Mouse (Mus musculus) CH12.LX (cell line): Measurements from ENCODE around the gene Cd151. TPM values are rescaled to one million over a fixed set of nuclear protein-coding genes. Genes with fewer than 3 reads are reported as not detected.

ENCODE experiments used
- DNase-seq: peaks from one replicate; pipeline ENCODE4 v3.0.0-alpha.2; 2013; ENCODE audit errors: extremely low read depth
- H3K27ac ChIP-seq: 2 replicates; pipeline ENCODE4 v1.5.1; 2012; ENCODE audit warnings: low read depth, mild to moderate bottlenecking, control low read depth, moderate library complexity; ENCODE audit not compliant: insufficient read depth
- H3K27me3 ChIP-seq: replicated peaks from 2 replicates; pipeline ENCODE3; 2012; ENCODE audit warnings: inconsistent platforms
- H3K36me3 ChIP-seq, 2 experiments: replicated peaks in 1 of 2; 2 replicates each; pipeline versions ENCODE3 to v1.6.1; 2012; ENCODE audit warnings: inconsistent platforms in 1 of 2, low read length in 1 of 2, mild to moderate bottlenecking in 1 of 2, mixed read lengths in 1 of 2, moderate library complexity in 1 of 2; ENCODE audit not compliant: control insufficient read depth in 1 of 2, insufficient read depth in 1 of 2
- H3K4me1 ChIP-seq, 2 experiments: 2 replicates each; pipeline ENCODE4 v1.6.1; 2012; ENCODE audit warnings: inconsistent platforms in 1 of 2, moderate library complexity in 1 of 2; ENCODE audit not compliant: insufficient read depth in 2 of 2, control insufficient read depth in 1 of 2
- H3K4me2 ChIP-seq: 2 replicates; pipeline ENCODE4 v1.6.1; 2012; ENCODE audit warnings: low read depth, mild to moderate bottlenecking, control low read depth; ENCODE audit not compliant: poor library complexity, insufficient read depth, severe bottlenecking
- H3K4me3 ChIP-seq, 3 experiments: fragments of 150-350 bp in 1 of 3; sonication (generic) in 1 of 3; replicated peaks in 1 of 3; 2 replicates each; pipeline versions ENCODE3 to v1.5.1; 2011 to 2012; ENCODE audit warnings: low read depth in 2 of 3, low read length in 2 of 3, mild to moderate bottlenecking in 2 of 3, moderate library complexity in 2 of 3, control low read depth in 1 of 3, improper control_type of control experiment in 1 of 3, inconsistent platforms in 1 of 3, mixed read lengths in 1 of 3; ENCODE audit not compliant: poor library complexity in 1 of 3
- H3K79me2 ChIP-seq: replicated peaks from 2 replicates; pipeline ENCODE4 v1.6.1; 2012; ENCODE audit warnings: mild to moderate bottlenecking, moderate library complexity; ENCODE audit not compliant: control insufficient read depth, poor library complexity, insufficient read depth, severe bottlenecking; ENCODE audit errors: extremely low read depth
- H3K9ac ChIP-seq: 2 replicates; pipeline ENCODE4 v1.6.1; 2012; ENCODE audit warnings: low read depth, mild to moderate bottlenecking, control low read depth, moderate library complexity; ENCODE audit not compliant: insufficient read depth
- H3K9me3 ChIP-seq: replicated peaks from 2 replicates; pipeline ENCODE3; 2012; ENCODE audit warnings: low read length, inconsistent platforms, mixed read lengths
- CHD1 ChIP-seq: IDR thresholded peaks from 2 replicates; pipeline ENCODE4 v1.6.1; 2012; ENCODE audit warnings: low read depth, low read length, improper control_type of control experiment, inconsistent platforms
- CHD2 ChIP-seq: IDR thresholded peaks from 2 replicates; pipeline ENCODE4 v1.6.1; 2011; ENCODE audit warnings: low read length, improper control_type of control experiment
- CTCF ChIP-seq, 2 experiments: IDR thresholded peaks in 1 of 2; conservative IDR thresholded peaks in 1 of 2; 2 replicates each; pipeline ENCODE4 v1.5.1; 2011 to 2012; ENCODE audit warnings: low read depth in 2 of 2, low read length in 2 of 2, improper control_type of control experiment in 1 of 2, inconsistent platforms in 1 of 2, mild to moderate bottlenecking in 1 of 2, moderate library complexity in 1 of 2
- E2F4 ChIP-seq: IDR thresholded peaks from 2 replicates; pipeline ENCODE4 v1.6.1; 2011; ENCODE audit warnings: low read depth, low read length, improper control_type of control experiment; ENCODE audit not compliant: insufficient replicate concordance
- ELF1 ChIP-seq: IDR thresholded peaks from 2 replicates; pipeline ENCODE4 v1.6.1; 2014; ENCODE audit warnings: low read depth, mild to moderate bottlenecking, inconsistent platforms, low read length, improper control_type of control experiment
- EP300 ChIP-seq: IDR thresholded peaks from 2 replicates; pipeline ENCODE4 v1.6.1; 2011; ENCODE audit warnings: low read length, improper control_type of control experiment
- ETS1 ChIP-seq: conservative IDR thresholded peaks from 2 replicates; pipeline ENCODE4 v1.6.1; 2012; ENCODE audit warnings: low read depth, mild to moderate bottlenecking, inconsistent platforms, low read length, improper control_type of control experiment, moderate library complexity
- GABPA ChIP-seq: IDR thresholded peaks from 2 replicates; pipeline ENCODE4 v1.6.1; 2012; ENCODE audit warnings: low read depth, low read length, improper control_type of control experiment, inconsistent platforms; ENCODE audit not compliant: insufficient replicate concordance
- HCFC1 ChIP-seq: IDR thresholded peaks from 2 replicates; pipeline ENCODE4 v1.6.1; 2012; ENCODE audit warnings: low read depth, mild to moderate bottlenecking, inconsistent platforms, low read length, improper control_type of control experiment
- IRF4 ChIP-seq: IDR thresholded peaks from 2 replicates; pipeline ENCODE4 v1.6.1; 2014; ENCODE audit warnings: low read depth, mild to moderate bottlenecking, inconsistent platforms, low read length, improper control_type of control experiment
- KAT2A ChIP-seq: IDR thresholded peaks from 2 replicates; pipeline ENCODE4 v1.6.1; 2012; ENCODE audit warnings: low read length, improper control_type of control experiment, inconsistent platforms; ENCODE audit not compliant: insufficient replicate concordance
- MAFK ChIP-seq: IDR thresholded peaks from 2 replicates; pipeline ENCODE4 v1.6.1; 2011; ENCODE audit warnings: low read length, improper control_type of control experiment; ENCODE audit not compliant: insufficient replicate concordance
- MAX ChIP-seq: IDR thresholded peaks from 2 replicates; pipeline ENCODE4 v1.6.1; 2011; ENCODE audit warnings: low read length, improper control_type of control experiment
- MXI1 ChIP-seq: IDR thresholded peaks from 2 replicates; pipeline ENCODE4 v1.6.1; 2011; ENCODE audit warnings: mild to moderate bottlenecking, low read depth, low read length, improper control_type of control experiment
- MYC ChIP-seq: IDR thresholded peaks from 2 replicates; pipeline ENCODE4 v1.6.1; 2011; ENCODE audit warnings: low read depth, mild to moderate bottlenecking, improper control_type of control experiment, low read length
- NRF1 ChIP-seq: IDR thresholded peaks from 2 replicates; pipeline ENCODE4 v1.6.1; 2014; ENCODE audit warnings: low read depth, mild to moderate bottlenecking, inconsistent platforms, low read length, improper control_type of control experiment, moderate library complexity
- PAX5 ChIP-seq: IDR thresholded peaks from 2 replicates; pipeline ENCODE4 v1.6.1; 2012; ENCODE audit warnings: low read length, inconsistent platforms, mixed read lengths
- POLR2A ChIP-seq: IDR thresholded peaks from 2 replicates; pipeline ENCODE4 v1.6.1; 2011; ENCODE audit warnings: low read depth, mild to moderate bottlenecking, improper control_type of control experiment, low read length
- RAD21 ChIP-seq: IDR thresholded peaks from 2 replicates; pipeline ENCODE4 v1.6.1; 2011; ENCODE audit warnings: low read depth, mild to moderate bottlenecking, low read length, improper control_type of control experiment, moderate library complexity
- SIN3A ChIP-seq: IDR thresholded peaks from 2 replicates; pipeline ENCODE4 v1.6.1; 2012; ENCODE audit warnings: low read length, improper control_type of control experiment, inconsistent platforms
- SMC3 ChIP-seq: IDR thresholded peaks from 2 replicates; pipeline ENCODE4 v1.6.1; 2011; ENCODE audit warnings: low read depth, low read length, improper control_type of control experiment
- UBTF ChIP-seq: IDR thresholded peaks from 2 replicates; pipeline ENCODE4 v1.6.1; 2012; ENCODE audit warnings: low read depth, mild to moderate bottlenecking, inconsistent platforms, low read length, improper control_type of control experiment, moderate library complexity
- USF1 ChIP-seq: IDR thresholded peaks from 2 replicates; pipeline ENCODE4 v1.6.1; 2014; ENCODE audit warnings: low read depth, mild to moderate bottlenecking, inconsistent platforms, low read length, improper control_type of control experiment
- ZKSCAN1 ChIP-seq: IDR thresholded peaks from 2 replicates; pipeline ENCODE4 v1.6.1; 2012; ENCODE audit warnings: low read depth, inconsistent platforms, low read length, improper control_type of control experiment, borderline replicate concordance
- ZMIZ1 ChIP-seq: IDR thresholded peaks from 2 replicates; pipeline ENCODE4 v1.6.1; 2012; ENCODE audit warnings: low read depth, mild to moderate bottlenecking, inconsistent platforms, low read length, improper control_type of control experiment
- ZNF384 ChIP-seq: IDR thresholded peaks from 2 replicates; pipeline ENCODE4 v1.6.1; 2012; ENCODE audit warnings: low read depth, low read length, improper control_type of control experiment, inconsistent platforms
- dilution Hi-C: fragments of 300-500 bp; cut with MboI; formaldehyde crosslinking; loops from 2 replicates; pipeline ENCODE4 v1.14.3; 2020; ENCODE audit warnings: low sequenced_read_pairs; ENCODE audit not compliant: extremely low pct_unique_long_range_greater_than_20kb, extremely low pct_ligation_motif_present
- in situ Hi-C: fragments of 300-500 bp; cut with MboI; formaldehyde crosslinking; loops from 3 replicates; pipeline ENCODE4 v1.14.3; 2019; ENCODE audit warnings: low sequenced_read_pairs, low pct_ligation_motif_present, low pct_unique_long_range_greater_than_20kb, mixed read lengths
- polyA plus RNA-seq: library from polyadenylated mRNA; unstranded; fragments of >175 nt; gene quantifications from 2 replicates; pipeline ENCODE4 v1.2.1, GENCODE M21; 2012; ENCODE audit warnings: low read depth; ENCODE audit not compliant: insufficient read length
- total RNA-seq, 2 experiments: library from RNA; depleted of rRNA; stranded (reverse); fragments of 300-350 nt in 1 of 2; fragments of >200 nt in 1 of 2; gene quantifications; 2 replicates each; pipeline ENCODE4 v1.2.3; 2012 to 2014

Gene Cd151
- total and polyA plus RNA-seq, 3 experiments: 10.6 to 21.1 (median 14.9) TPM

DNA sequence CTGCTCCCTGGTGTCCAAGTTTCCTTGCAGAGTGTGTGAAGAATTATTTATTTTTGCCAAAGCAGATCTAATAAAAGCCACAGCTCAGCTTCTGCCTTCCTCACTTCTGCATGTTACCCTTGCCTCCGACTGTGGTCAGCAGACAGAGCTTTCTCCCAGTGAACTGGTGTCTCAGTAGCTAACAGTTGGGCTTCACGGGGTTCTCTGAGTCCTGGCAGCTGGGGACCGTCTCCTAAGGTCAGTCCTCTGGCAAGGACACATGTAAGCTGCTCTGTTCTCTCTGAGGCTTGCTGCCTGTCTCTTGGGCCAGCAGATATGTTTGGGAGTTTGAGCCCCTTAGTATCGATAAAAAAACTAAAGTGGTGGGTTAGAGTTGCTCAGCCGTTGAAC lies 7.2 kb upstream of the Cd151 start:
- H3K4me3 ChIP-seq: no peak overlapping the region

DNA sequence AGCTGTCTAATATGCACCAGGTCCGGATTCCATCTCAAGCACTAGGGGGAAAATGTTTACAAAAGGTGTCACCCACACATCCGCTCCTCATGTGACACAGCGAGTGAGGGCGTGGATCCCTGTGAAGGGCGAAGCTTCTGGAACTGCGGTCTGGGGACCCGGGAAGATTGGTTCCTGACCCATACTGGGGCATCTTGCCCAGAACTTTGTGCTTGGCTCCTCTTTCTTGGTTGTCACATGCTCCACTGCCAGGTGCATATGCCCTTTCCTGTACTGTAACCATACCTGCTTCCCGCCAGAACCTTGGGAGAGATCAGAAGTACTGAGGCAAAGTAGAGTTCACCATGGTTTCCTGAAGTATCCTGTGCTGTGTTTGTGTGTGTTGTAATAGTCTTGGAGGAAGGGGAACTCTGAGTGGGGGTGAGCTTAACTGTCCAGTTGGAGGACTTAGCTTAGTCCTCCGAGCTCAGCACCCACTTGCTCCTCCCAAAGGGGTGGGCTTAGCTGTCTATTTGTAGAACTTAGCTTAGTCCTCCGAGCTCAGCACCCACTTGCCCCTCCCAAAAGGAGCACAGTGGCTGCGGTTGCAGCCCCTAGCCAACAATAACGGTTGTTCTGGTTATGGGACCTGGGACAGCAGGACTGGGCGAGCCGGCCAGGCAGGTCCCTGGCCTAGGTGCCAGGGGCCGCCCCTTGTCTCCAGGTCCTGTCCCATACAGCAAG lies 6.6 kb upstream of the Cd151 start, which contains the start of gene Cracr2b:
TSS of gene Cracr2b (plus strand) at position 704 of the 723 bp plus-strand sequence.
- peaks cover 6 to 26% of the 10 kb centered on the region in 2 experiments; a peak in 3 of 4 replicates for H3K4me1 ChIP-seq
- H3K4me3 ChIP-seq: no peak within 1 kb of the TSS
- H3K27ac ChIP-seq: no peak within 1 kb of the TSS
- H3K27me3 ChIP-seq: no peaks in the 10 kb centered on the region
- H3K9me3 ChIP-seq: no peaks in the 10 kb centered on the region
- DNase-seq: no peak
- TF ChIP-seq USF1 (no peak), PAX5 (no peak), MAX (no peak), ZMIZ1 (no peak), IRF4 (no peak), MXI1 (no peak), RAD21 (no peak), NRF1 (no peak), CHD2 (no peak), POLR2A (no peak), ELF1 (no peak), UBTF (no peak), ETS1 (no peak), EP300 (no peak), CHD1 (no peak), GABPA (no peak), ZNF384 (no peak), SMC3 (no peak), CTCF (conservative IDR thresholded peaks at IDR 0.05 in 1 of 2, IDR thresholded peaks at IDR 0.05 in 1 of 2; ENCODE audit: low read depth in 2 of 2, low read length in 2 of 2) (no peak), SIN3A (no peak)
- H3K36me3 ChIP-seq: peaks cover 22 to 43% of the 10 kb centered on the region in 2 experiments
- no peak within 1 kb of the TSS for H3K9ac ChIP-seq
- in situ Hi-C loops (no loop called here), dilution Hi-C loops (no loop called here)
- no peak within 1 kb of the TSS for H3K4me2 ChIP-seq
- no peaks in the 10 kb centered on the region for H3K79me2 ChIP-seq

More for the DNA sequence above, 7.2 kb upstream of the Cd151 start:
- TF ChIP-seq MAFK: no peak
- TF ChIP-seq PAX5: no peak
- TF ChIP-seq CHD1: no peak
- TF ChIP-seq MYC: no peak
- TF ChIP-seq USF1: no peak
- no peak for TF ChIP-seq IRF4
- TF ChIP-seq ELF1: no peak
- no peak for TF ChIP-seq EP300
- TF ChIP-seq KAT2A: no peak
- TF ChIP-seq MXI1: no peak
- TF ChIP-seq E2F4: no peak
- no peak for TF ChIP-seq ZKSCAN1
- no peak for TF ChIP-seq HCFC1
- no peak for TF ChIP-seq POLR2A
- Histone ChIP-seq H3K4me2 (no peak overlapping the region), H3K9me3 (no peaks in the 10 kb centered on the region), H3K4me1 (peaks cover 6 to 26% of the 10 kb centered on the region in 2 experiments; a peak in 3 of 4 replicates), H3K36me3 (peaks cover 22 to 43% of the 10 kb centered on the region in 2 experiments), H3K27ac (no peak overlapping the region), H3K27me3 (no peaks in the 10 kb centered on the region), H3K79me2 (no peaks in the 10 kb centered on the region), H3K9ac (no peak overlapping the region)
- in situ Hi-C loops: no loop called here
- no peak for DNase-seq
- dilution Hi-C loops: no loop called here
